Mouse (Mus musculus) stomach, postnatal 0 days (tissue): ENCODE measurements around the gene Dab1.

Experiments
- CTCF ChIP-seq: IDR thresholded peaks from 2 replicates; pipeline ENCODE4 v1.5.1; 2016; ENCODE audit warnings: antibody characterized with exemption, low read depth, mild to moderate bottlenecking, moderate library complexity
- EP300 ChIP-seq: optimal IDR thresholded peaks from 2 replicates; pipeline ENCODE3; 2016; ENCODE audit warnings: antibody characterized with exemption

DNA sequence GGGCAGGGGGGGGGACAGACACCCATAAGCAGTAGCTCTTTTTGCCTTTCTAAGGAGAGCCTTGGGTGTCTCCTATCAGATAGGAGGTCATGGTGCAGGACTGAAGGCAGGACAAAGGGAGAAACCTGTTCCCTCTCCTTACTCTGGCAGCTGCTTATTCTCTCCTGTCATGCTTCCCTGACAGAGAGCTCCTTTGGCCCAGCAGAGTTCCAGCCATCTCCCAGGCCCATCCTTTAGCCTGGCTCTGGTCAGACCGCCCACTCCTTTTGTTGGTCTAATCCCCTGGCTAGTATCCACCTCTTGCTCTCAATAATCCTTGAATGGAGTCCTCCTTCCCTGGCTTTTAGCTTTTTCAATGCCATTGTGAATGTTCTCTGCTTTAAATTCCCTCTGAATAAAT is 878.1 kb downstream of the Dab1 start:
- no peak for TF ChIP-seq EP300
- TF ChIP-seq CTCF = no peak
